Mouse (Mus musculus): ENCODE measurements around the gene Tiam1. TPM values are rescaled to one million over a fixed set of nuclear protein-coding genes. Genes with fewer than 3 reads are reported as not detected.
A peak's percentile ranks its signal among the peaks of the same experiment; 100 is the strongest.

The Tiam1 gene
- 10 to 100 TPM; 80.7 to 96.3 TPM for total RNA-seq (2021)
- long read RNA-seq, experiment 1, partial matches to known transcripts: 5 of 6 reads
- long read RNA-seq, experiment 1, other reads (novel, unspliced or antisense): 1 of 6 reads
- long read RNA-seq, experiment 2, partial matches to known transcripts: 0 of 1 reads
- long read RNA-seq, experiment 2, other reads (novel, unspliced or antisense): 1 of 1 reads

- peak; percentile 97 to 98 for DNase-seq
Observed at GRCm38 (mm10) chr16:90143760-90144516, at the start of gene Tiam1. Gene Tiam1, minus strand, starts transcription at chr16:90143769.

DNA sequence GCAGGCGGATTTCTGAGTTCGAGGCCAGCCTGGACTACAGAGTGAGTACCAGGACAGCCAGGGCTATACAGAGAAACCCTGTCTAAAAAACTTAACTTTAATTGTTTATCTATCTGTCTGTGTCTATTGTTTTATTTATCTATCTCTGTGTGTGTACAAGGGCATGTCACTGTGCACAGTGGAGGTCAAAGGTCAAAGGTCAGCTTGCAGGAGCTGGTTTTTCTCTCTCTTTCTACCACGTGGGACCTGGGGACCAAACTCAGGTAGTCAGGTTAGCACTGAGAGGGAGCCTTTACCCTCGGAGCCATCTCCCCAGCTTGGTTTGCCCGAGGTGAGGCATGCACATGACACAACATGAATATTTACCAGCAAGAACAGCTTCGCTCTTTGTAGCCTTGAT, 47.7 kb upstream of the Tiam1 start:
- DNase-seq: no peak

DNA sequence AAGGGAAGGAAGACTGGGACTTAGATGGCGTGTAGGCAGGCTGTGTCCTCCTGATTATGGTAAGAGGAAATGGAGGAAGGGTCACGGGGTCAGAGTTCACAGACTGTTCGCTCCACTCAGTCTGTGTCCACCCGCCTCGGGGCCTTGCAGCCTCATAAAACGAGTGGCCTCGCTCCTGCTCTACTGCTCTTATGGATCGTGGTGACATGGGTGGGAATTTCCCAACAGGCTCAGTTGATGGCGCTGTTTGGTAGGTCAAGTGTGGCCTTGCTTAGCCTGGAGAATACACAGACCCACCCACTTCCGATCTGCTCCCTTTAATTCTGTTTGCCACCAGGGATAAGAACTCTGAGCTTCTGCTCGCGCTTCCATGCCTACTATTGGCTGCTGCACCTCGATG, 43.9 kb upstream of the Tiam1 start:
- peak; percentile 54 to 74 for DNase-seq

DNA sequence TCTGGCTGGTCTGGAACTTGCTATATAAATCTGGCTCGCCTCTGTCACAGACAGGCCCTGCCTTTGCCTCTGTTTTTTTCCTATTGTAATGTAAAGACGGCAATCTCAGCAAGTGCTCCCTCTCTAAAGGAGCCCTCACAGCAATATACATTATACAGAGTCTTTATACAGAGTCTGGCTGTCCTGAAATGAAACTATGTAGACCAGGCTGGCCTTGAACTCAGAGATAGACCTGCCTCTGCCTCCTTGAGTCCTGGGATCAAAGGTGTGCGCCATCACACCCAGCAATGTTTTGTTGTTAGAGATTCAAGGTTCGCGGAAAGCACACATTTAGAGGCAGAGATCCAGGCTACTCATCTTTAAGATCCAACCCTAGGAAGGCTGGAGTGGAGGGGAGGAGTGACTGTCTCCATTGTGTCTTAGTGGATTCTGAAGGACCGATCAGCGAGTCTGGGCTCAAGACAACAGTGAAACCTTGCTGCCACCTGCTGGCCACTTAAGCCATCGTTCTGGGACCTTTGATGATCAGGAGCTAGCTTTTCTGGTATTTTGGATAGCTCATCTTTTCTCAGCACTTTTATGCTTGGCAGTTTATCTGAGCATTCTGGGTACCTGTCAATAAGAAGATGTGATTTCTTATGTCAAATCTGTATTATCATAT, 42.5 kb upstream of the Tiam1 start:
- peak; percentile 83 to 87 for DNase-seq

DNA sequence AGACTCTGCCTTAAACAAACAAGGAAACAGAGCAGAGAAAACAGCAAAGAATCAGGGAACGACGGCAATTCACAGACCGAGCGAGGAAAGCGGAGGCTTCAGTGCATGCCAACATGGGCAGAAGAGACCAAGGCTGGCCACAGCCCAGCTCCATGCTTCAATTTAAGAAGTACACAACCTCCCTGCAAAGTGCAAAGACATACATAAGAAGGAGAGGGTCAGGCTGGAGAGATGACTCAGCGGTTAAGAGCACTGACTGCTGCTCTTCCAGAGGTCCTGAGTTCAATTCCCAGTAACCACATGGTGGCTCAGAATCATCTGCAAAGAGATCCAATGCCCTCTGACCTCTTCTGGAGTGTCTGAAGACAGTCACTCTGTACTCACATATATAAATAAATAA, 40.6 kb upstream of the Tiam1 start:
- DNase-seq: no peak

DNA sequence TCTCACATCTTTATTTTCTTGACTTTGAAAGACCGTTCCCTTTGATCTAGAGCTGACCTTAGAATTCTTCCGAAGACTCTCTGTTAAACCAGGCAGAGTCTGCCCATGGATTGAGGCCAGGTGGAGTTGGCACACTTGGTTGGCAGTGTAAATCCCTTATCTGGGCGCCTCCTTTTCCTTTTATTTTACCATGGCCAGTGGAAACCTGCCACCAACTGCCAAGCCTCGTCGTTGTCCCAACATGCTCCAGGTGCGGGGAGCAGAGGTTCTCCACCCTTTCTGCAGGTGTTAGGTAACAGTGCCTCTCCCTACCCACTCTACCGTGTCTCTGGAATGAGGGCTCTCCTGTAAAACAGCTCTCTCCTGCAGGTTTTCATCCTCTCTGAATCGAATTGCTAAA, 38.1 kb upstream of the Tiam1 start:
- DNase-seq: peak; percentile 55 to 56

GRCm38 (mm10) chr16:90180975-90181374, 37.4 kb upstream of the Tiam1 start:
- DNase-seq: no peak

DNA sequence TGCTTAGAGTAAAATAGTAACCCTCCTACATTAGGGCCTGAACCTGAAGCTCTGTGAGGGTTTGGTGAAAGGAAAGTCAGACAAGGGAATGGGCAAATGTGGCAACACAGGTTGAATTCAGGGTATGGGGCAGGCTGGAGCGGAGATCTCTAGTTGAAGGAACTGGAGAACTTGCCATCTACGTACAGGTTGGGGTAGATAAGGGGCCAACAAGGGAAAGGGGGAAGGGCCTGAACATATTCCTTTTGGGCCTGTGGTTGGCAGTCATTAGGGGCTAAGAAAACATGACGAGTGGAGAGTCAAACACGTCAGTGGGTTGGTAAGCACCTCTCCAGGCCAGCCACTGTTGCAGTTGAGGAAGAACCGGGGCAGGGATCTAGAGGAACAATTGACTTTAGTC, 36.3 kb upstream of the Tiam1 start:
- no peak for DNase-seq

DNA sequence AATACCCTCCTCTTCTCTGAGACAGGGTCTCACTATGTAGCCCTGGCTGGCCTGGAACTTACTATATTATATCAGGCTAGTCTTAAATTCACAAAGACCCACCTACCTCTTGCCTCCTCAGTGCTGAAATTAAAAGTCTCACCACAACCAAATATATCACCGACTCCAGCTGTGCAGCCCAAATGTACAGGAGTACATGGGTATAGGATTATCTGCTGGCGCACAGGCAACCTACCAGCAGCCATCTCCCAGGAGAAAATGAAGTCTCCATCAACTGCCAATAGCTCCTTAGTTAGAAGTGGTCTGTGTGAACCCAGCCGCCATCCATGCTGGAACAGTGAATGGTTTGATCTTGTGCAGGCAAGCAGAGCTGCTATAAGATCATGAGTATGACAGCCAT, 34.8 kb upstream of the Tiam1 start:
- DNase-seq: no peak

- no peak for DNase-seq
Observed at GRCm38 (mm10) chr16:90177425-90177824, 33.9 kb upstream of the Tiam1 start.

DNA sequence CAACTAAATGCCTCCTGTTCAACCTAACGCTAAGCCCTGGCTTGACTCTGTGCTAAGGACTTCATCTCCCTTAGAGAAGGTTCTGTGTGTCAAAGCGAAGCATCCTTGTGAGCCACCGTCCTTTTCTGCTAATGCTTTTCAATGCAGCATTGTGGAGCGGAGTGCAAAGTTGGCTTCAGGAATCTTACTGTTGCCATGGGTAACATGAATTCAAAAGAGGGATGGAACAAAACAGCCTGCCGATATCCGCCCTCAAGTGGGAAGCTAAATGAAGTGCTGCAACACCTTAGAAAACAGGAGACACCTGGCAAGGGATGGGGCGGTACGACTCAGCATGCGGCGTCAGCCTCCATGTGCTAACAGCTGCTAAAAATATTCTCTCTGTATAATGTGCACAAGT, 32.9 kb upstream of the Tiam1 start:
- DNase-seq: no peak

DNA sequence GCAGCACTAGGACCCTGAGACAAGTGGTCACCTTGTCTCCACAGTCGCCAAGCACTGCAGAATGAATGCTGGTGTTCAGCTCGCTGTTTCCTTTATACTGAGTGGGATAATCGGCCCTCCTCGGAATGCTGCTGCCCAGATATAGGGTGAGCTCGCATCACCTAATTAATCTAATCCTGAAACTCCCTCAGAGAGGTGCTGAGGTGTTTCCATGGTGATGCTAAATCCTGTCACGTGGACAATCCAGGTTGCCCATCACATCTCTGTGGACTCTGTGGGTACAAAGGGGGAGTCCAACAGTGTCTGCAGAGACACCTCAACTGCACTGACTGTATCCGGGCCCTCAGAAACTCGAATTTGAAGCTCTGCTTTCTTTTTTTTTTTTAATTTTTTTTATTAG, 27.8 kb upstream of the Tiam1 start:
- DNase-seq: no peak

DNA sequence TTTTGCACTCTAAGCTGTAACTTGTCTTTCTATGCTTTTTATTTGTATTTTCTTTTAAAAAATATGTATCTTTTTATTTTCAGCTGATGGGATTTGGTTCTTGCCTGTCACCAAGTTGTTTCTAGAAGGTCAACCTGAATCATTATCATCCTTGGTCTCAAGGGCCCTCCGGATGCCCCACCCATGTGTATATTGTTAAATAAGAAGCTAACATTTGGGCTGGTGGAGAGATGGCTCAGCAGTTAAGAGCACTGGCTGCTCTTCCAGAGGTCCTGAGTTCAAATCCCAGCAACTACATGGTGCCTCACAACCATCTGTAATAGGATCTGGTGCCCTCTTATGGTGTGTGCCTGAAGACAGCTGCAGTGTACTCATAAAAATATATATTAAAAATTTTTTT, 27.1 kb upstream of the Tiam1 start:
- no peak for DNase-seq

GRCm38 (mm10) chr16:90169863-90170630, 26.5 kb upstream of the Tiam1 start:
- no peak for DNase-seq

GRCm38 (mm10) chr16:90167646-90168045, 24.1 kb upstream of the Tiam1 start:
- DNase-seq: peak; percentile 81 to 84

- DNase-seq: no peak
Observed at GRCm38 (mm10) chr16:90165435-90165834, 21.9 kb upstream of the Tiam1 start.

GRCm38 (mm10) chr16:90164942-90165341, 21.4 kb upstream of the Tiam1 start:
- DNase-seq: no peak

- DNase-seq: no peak
Observed at GRCm38 (mm10) chr16:90155080-90155479, 11.5 kb upstream of the Tiam1 start.

GRCm38 (mm10) chr16:90150820-90151219, 7.3 kb upstream of the Tiam1 start:
- DNase-seq: no peak

DNA sequence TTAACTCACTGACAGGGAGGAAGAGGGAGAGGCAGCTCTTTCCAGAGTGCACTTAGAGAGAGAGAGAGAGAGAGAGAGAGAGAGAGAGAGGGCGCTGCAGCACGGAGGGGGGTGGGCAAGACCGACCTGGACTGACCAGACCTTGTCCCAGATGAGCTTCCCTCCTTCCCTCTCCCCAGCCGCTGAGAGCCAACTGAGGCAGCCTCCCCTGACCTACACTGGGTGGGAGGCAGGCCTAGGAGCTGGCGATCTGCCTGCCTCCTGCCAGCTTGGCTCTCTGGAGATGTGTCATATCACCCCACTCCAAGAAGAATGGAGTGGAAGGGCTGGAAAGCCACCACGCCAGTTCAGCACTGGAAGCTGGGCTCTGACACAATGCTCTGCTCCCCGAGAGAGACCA, 6.6 kb upstream of the Tiam1 start:
- DNase-seq: no peak

DNA sequence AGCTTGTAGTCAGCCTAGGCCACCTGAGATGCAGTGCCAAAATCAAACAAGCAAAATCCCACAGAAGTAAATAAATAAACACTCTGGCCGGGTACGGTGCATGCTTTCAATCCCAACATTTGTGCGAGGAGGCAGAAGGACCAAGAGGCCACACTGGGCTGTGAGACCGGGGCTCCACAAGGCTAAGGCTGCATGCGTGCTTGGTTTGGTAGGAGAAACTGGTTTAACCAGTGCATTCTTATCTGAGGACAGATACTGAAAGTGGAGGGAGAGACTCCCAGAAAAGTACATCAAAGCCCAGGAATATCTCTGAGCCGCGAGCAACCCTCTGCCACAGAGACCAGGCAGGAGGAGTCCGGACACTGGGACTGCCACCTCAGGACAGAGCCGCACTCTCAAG, 5.8 kb upstream of the Tiam1 start:
- no peak for DNase-seq

DNA sequence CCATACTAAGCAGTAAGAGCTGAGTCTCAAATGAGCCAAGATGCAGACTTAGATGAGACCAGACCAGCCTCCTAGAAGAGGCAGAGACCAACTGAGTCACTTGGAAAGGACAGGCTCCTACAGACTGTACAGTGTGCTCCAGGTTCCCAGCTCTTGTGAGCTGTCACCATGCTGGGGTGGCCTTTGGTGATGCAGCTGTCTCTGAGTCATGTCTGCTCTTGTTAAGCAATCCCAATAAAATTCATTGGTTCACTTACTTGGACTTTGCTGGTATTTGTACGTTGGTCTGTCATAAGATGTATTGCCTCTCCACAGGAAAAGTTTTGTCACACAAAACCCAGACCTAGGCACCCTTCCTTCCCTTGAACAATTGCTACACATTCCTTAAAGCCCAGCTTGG, 1.7 kb upstream of the Tiam1 start:
- peak in 1 of 2 experiments; percentile 53 for DNase-seq

DNA sequence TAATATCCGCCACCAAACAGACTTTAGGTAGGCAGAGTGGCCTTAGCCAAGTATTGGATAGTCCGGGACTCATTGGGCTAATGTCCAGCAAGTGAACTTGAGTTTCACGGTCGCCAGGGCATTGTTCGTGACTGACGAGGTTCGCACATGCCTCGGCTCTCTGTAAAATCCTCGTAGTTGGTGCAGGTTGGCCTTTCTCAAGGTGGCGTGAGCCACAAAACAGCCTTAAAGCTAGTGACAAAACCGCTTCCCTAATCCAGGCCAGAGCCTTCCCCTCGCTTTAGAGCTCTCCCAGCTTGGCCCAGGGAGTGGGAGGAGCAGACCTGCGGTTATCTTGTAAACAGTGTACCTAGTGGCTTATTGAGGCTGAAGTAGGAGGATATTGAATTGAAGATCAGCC, 972 bp upstream of the Tiam1 start:
- DNase-seq: no peak

Data from adrenal gland, postnatal 36 days (tissue).